Mouse (Mus musculus) v-Abl transformed pro-B cells (cell line): ENCODE measurements around the gene Gm7978.
"Not testable (repeated sequence)": the region's sequence is repeated elsewhere in the genome, so short reads cannot be mapped to it uniquely, and the experiment has no call there.

ENCODE experiments used
- in situ Hi-C, 2 experiments: fragments of 400-800 bp; cut with MboI; formaldehyde crosslinking; loops; one replicate each; pipeline ENCODE4 v1.15.1; 2025; ENCODE audit not compliant: unreplicated experiment in 2 of 2

Gene Gm7978

GRCm38 (mm10) chr5:95736073-95736472 lies at the start of gene Gm7978:
Gene Gm7978, minus strand, starts transcription at chr5:95736173.
- in situ Hi-C loops = not testable (repeated sequence)

DNA sequence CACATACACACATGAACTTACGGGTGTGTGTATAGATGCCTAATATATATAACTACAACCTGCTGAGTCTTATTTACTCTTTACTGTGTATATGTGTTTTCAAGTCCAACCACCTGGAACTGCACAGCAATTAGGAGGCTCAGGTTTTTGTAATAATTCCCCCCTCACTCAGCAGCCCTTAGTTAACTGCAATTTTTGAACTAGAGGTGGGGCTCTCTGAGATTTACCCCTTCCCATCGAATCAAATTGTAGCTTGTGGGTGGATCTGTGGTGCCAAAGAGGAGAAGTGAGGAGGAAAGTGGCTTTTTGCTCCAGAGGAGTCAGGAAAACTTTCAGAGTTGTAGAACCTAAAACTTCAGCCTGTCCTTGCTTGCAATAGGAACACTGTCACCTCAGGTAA lies 39.7 kb upstream of the Gm7978 start, which contains the start of gene E330014E10Rik:
Gene E330014E10Rik (plus strand): TSS at position 301 of the 400 bp plus-strand sequence.
- in situ Hi-C loops = not testable (repeated sequence)

- in situ Hi-C loops = not testable (repeated sequence)
Observed at GRCm38 (mm10) chr5:95741714-95742113, 5.7 kb upstream of the Gm7978 start, which contains the start of gene Gm7982. Gene Gm7982, plus strand, starts transcription at chr5:95742014.
